Mouse (Mus musculus) erythroblast, embryonic 14.5 days (primary cell): ENCODE measurements around the gene Adgrf3.

Experiments used
- GATA1 ChIP-seq: IDR thresholded peaks from 2 replicates; pipeline ENCODE4 v1.6.1; 2012; ENCODE audit warnings: low read length, inconsistent platforms, mixed read lengths
- TAL1 ChIP-seq: IDR thresholded peaks from 3 replicates; pipeline ENCODE4 v1.6.1; 2012; ENCODE audit warnings: low read length, inconsistent platforms, mixed read lengths

DNA sequence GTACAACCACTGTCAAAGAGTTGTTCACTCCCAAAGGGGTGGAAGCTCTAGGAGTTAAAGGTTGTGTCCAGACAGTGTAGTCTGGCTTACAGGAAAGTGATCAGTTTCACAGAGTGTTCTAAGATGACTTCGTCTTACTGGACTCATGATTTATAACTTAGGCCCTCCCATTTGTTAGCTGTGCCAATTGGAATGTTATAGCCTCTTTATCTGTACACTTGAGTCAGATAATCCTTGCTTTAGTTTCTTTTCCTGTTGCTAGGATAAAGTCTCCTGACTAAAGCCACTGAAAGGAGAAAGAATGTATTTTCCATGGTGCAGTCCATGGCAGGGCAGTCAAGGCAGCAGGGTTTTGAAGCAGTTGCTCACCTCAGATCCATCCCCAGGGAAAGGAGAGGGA lies 36.9 kb upstream of the Adgrf3 start:
- no peak for TF ChIP-seq TAL1
- TF ChIP-seq GATA1, result no peak
